Mouse (Mus musculus): Measurements from ENCODE around the gene Gm14698. TPM values are rescaled to one million over a fixed set of nuclear protein-coding genes. Genes with fewer than 3 reads are reported as not detected.
A peak's percentile ranks its signal among the peaks of the same experiment; 100 is the strongest.
"Not testable (repeated sequence)": the region's sequence is repeated elsewhere in the genome, so short reads cannot be mapped to it uniquely, and the experiment has no call there.

The Gm14698 gene
- 2.9 and 3.3 TPM in 2 replicates for polyA plus RNA-seq (2015; fragmentation: Nextera tagmentation; extraction: Ambion mirVana)

DNA sequence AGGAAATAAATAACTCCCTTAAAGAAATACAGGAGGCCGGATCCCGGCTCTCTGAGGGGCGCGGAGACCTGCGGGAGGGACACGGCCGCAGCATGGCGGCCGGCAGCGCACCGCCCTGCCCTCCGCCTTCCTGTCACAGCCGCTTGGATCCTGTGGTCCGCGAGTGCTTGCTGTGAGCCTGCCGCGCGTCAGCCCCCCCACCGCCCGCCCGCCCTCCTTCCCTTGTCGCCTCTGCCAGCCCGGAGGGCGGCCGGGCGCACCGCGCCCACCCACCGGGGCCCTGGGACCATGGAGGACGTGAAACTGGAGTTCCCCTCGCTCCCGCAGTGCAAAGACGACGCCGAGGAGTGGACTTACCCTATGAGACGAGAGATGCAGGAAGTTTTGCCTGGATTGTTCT lies at the start of gene Gm14698:
Gene Gm14698 (plus strand): TSS at position 35 of the 400 bp plus-strand sequence.
- peak; percentile 67 for ATAC-seq
- not testable (repeated sequence) for DNase-seq (ENCODE audit: low spot score); H3K36me3 ChIP-seq (ENCODE audit: insufficient read depth, low read length); H3K4me1 ChIP-seq (ENCODE audit: insufficient read depth, low read depth, low read length); H3K27ac ChIP-seq (ENCODE audit: low read length); H3K9me3 ChIP-seq (ENCODE audit: low read length); H3K27me3 ChIP-seq (replicated peaks; ENCODE audit: insufficient read depth, low read length); H3K9ac ChIP-seq (replicated peaks; ENCODE audit: low read depth)
- peak within 1 kb of the TSS; percentile 8; the same call in 1 of the 2 replicates for H3K4me3 ChIP-seq (ENCODE audit: low read depth, low read length)
- peak within 1 kb of the TSS; percentile 42; the same call in 1 of the 2 replicates for H3K4me2 ChIP-seq (replicated peaks; ENCODE audit: low read depth, low read length)
- WGBS: 18% methylated on average over 16 of the region's 36 CpGs

DNA sequence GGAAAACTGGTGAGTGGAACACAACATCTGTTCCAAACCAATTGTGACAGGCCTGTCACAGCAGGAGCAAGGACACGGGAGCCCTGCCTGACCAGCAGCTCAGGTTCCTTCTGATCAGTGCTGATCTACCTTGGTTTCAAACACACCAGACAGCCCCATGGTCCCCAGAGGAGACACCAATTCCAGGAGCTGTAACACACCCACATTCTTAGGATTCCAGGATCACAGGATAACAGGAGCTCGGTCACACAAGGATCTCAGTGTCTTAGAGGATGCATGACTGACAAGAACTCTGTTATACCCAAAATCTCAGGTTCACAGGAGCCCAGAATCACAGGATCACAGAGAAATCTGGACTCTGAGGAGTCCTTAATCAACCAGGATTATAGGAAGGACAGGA lies 444 bp upstream of the Gm14698 start:
- H3K27me3 ChIP-seq (replicated peaks; ENCODE audit: insufficient read depth, low read length); H3K27ac ChIP-seq (ENCODE audit: low read length); DNase-seq (ENCODE audit: low spot score); H3K36me3 ChIP-seq (ENCODE audit: insufficient read depth, low read length); H3K4me1 ChIP-seq (ENCODE audit: insufficient read depth, low read depth, low read length); H3K9ac ChIP-seq (replicated peaks; ENCODE audit: low read depth); H3K4me3 ChIP-seq (ENCODE audit: low read depth, low read length); ATAC-seq; H3K9me3 ChIP-seq (ENCODE audit: low read length): not testable (repeated sequence)
- WGBS: 35% methylated on average over 2 of the region's 2 CpGs
- H3K4me2 ChIP-seq (replicated peaks; ENCODE audit: low read depth, low read length): peak overlapping the region; percentile 42; the same call in 1 of the 2 replicates

DNA sequence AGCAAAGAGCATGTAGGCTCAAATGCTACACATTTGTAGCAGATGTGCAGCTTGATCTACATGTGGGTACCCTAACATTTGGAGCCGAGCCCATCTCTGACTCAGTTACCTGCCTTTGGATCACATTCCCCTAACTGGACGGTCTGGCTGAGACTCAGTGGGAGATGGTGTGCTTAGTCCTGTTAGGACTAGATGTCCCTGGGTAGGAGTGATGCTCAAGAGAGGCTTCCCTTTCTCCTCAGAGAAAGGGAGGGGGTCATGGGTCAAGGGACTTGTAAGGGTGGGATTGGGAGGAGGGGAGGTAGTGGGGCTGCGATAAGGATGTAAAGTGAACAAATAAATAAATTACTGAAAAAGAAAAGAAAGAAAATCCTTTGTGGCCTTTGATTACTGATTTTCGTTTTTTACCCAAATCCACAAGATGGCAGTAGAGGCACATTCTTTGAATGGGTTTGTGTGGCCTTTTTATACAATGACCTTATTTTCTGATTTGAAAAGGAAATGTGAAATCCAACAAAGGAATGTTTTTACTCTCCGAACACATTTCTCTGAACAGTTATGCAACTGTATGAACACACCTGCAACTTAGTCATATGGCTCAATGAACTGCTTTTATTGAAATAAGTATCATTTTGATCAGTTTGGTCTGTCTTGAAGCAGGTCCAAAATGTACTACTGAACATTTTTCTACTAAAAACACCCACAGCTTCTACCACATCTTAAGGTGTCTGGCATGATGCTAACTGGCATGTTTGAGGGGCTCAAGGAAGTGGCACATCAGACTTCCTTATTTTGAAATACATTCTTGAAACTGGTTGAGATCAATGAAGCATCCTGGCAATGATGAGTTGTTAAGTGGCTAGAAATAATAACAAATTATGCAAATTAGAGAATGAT lies 18.9 kb downstream of the Gm14698 start:
- no peak overlapping the region for H3K27ac ChIP-seq (ENCODE audit: low read length)
- H3K4me2 ChIP-seq (replicated peaks; ENCODE audit: low read depth, low read length): no peak overlapping the region
- WGBS: 18% methylated on average over 5 of the region's 5 CpGs
- no peak overlapping the region for H3K9ac ChIP-seq (replicated peaks; ENCODE audit: low read depth)
- no peaks in the 10 kb centered on the region for H3K27me3 ChIP-seq (replicated peaks; ENCODE audit: insufficient read depth, low read length)
- H3K9me3 ChIP-seq (ENCODE audit: low read length): no peaks in the 10 kb centered on the region
- ATAC-seq: no peak
- H3K4me1 ChIP-seq (ENCODE audit: insufficient read depth, low read depth, low read length): no peaks in the 10 kb centered on the region
- DNase-seq (ENCODE audit: low spot score): peak; percentile 25
- TF ChIP-seq CTCF (IDR thresholded peaks at IDR 0.05): peak; percentile 58
- TF ChIP-seq EP300 (IDR thresholded peaks at IDR 0.05): no peak
- no peaks in the 10 kb centered on the region for H3K36me3 ChIP-seq (ENCODE audit: insufficient read depth, low read length)
- no peak overlapping the region for H3K4me3 ChIP-seq (ENCODE audit: low read depth, low read length)

GRCm38 (mm10) chrX:68865145-68865544 lies 44.3 kb downstream of the Gm14698 start:
- H3K27ac ChIP-seq (ENCODE audit: low read length): no peak overlapping the region
- WGBS: 31% methylated on average over 2 of the region's 2 CpGs
- no peaks in the 10 kb centered on the region for H3K9me3 ChIP-seq (ENCODE audit: low read length)
- H3K9ac ChIP-seq (replicated peaks; ENCODE audit: low read depth): no peak overlapping the region
- no peak for ATAC-seq
- TF ChIP-seq EP300 (IDR thresholded peaks at IDR 0.05) (no peak), CTCF (IDR thresholded peaks at IDR 0.05) (no peak)
- H3K4me1 ChIP-seq (ENCODE audit: insufficient read depth, low read depth, low read length): no peaks in the 10 kb centered on the region
- no peak overlapping the region for H3K4me3 ChIP-seq (ENCODE audit: low read depth, low read length)
- no peak overlapping the region for H3K4me2 ChIP-seq (replicated peaks; ENCODE audit: low read depth, low read length)
- DNase-seq (ENCODE audit: low spot score): no peak
- no peaks in the 10 kb centered on the region for H3K27me3 ChIP-seq (replicated peaks; ENCODE audit: insufficient read depth, low read length)
- H3K36me3 ChIP-seq (ENCODE audit: insufficient read depth, low read length): no peaks in the 10 kb centered on the region

Other genes starting within 250 kb of the Gm14698 start
- gene Fmr1, start 142.6 kb upstream of the Gm14698 start, polyA plus RNA-seq (2015; fragmentation: Nextera tagmentation; extraction: Ambion mirVana): 24.6 and 29.3 TPM in 2 replicates
- gene Fmr1nb, start 59.3 kb upstream of the Gm14698 start, polyA plus RNA-seq (2015; fragmentation: Nextera tagmentation; extraction: Ambion mirVana): not detected in 2 replicates
- gene Gm6812, start 72.0 kb downstream of the Gm14698 start, polyA plus RNA-seq (2015; fragmentation: Nextera tagmentation; extraction: Ambion mirVana): not detected in 2 replicates